Mouse (Mus musculus): Measurements from ENCODE around the gene Ccdc96. TPM values are rescaled to one million over a fixed set of nuclear protein-coding genes. Genes with fewer than 3 reads are reported as not detected.

Ccdc96 gene
- polyA plus RNA-seq, 1 experiment from 2014 or later: 4.7 TPM

- no peaks in the 10 kb centered on the region for H3K9me3 ChIP-seq (replicated peaks)
- H3K27ac ChIP-seq: no peak overlapping the region
- H3K4me3 ChIP-seq: no peak overlapping the region
- ATAC-seq (ENCODE audit: low FRiP score): no peak
- peaks cover 17% of the 10 kb centered on the region for H3K36me3 ChIP-seq
- H3K9ac ChIP-seq: no peak overlapping the region
- no peaks in the 10 kb centered on the region for H3K27me3 ChIP-seq
- H3K4me1 ChIP-seq: peaks cover 39% of the 10 kb centered on the region
- no peak overlapping the region for H3K4me2 ChIP-seq (replicated peaks)
- 89% methylated on average over 6 of the region's 6 CpGs for WGBS
Measured at GRCm38 (mm10) chr5:36478540-36479420, 5.6 kb upstream of the Ccdc96 start.

- H3K27me3 ChIP-seq: no peaks in the 10 kb centered on the region
- H3K27ac ChIP-seq: no peak overlapping the region
- WGBS: 81% methylated on average over 2 of the region's 2 CpGs
- peaks cover 40% of the 10 kb centered on the region for H3K4me1 ChIP-seq
- no peak for ATAC-seq (ENCODE audit: low FRiP score)
- H3K4me2 ChIP-seq (replicated peaks): no peak overlapping the region
- no peak overlapping the region for H3K9ac ChIP-seq
- no peak overlapping the region for H3K4me3 ChIP-seq
- H3K36me3 ChIP-seq: peaks cover 14% of the 10 kb centered on the region
- no peaks in the 10 kb centered on the region for H3K9me3 ChIP-seq (replicated peaks)
Measured at GRCm38 (mm10) chr5:36479735-36480134, 4.7 kb upstream of the Ccdc96 start.

GRCm38 (mm10) chr5:36480398-36480797, 4.0 kb upstream of the Ccdc96 start:
- Histone ChIP-seq H3K4me2 (replicated peaks) (no peak overlapping the region), H3K4me1 (peaks cover 47% of the 10 kb centered on the region), H3K27me3 (0 out of 2 replicates have a peak, but pooled peaks cover 2% of the 10 kb centered on the region), H3K4me3 (no peak overlapping the region), H3K9ac (no peak overlapping the region), H3K27ac (no peak overlapping the region), H3K9me3 (replicated peaks) (no peaks in the 10 kb centered on the region), H3K36me3 (peaks cover 10% of the 10 kb centered on the region)
- no peak for ATAC-seq (ENCODE audit: low FRiP score)
- 93% methylated on average over 4 of the region's 4 CpGs for WGBS

- Histone ChIP-seq H3K9ac (no peak overlapping the region), H3K4me1 (peaks cover 50% of the 10 kb centered on the region), H3K4me2 (replicated peaks) (no peak overlapping the region), H3K4me3 (no peak overlapping the region), H3K27ac (no peak overlapping the region), H3K27me3 (peaks cover 8% of the 10 kb centered on the region), H3K9me3 (replicated peaks) (no peaks in the 10 kb centered on the region), H3K36me3 (peaks cover 5% of the 10 kb centered on the region; the same call in 1 of the 2 replicates)
- no peak for ATAC-seq (ENCODE audit: low FRiP score)
- 79% methylated on average over 1 of the region's 1 CpGs for WGBS
Measured at GRCm38 (mm10) chr5:36481114-36481513, 3.3 kb upstream of the Ccdc96 start.

- ATAC-seq (ENCODE audit: low FRiP score): peak; percentile 35
- peaks cover 50% of the 10 kb centered on the region for H3K4me1 ChIP-seq
- peak overlapping the region; percentile 94 for H3K9ac ChIP-seq
Measured at GRCm38 (mm10) chr5:36483203-36484101, 936 bp upstream of the Ccdc96 start.

GRCm38 (mm10) chr5:36485306-36485705, 918 bp downstream of the Ccdc96 start:
- Histone ChIP-seq H3K27ac (no peak overlapping the region), H3K9me3 (replicated peaks) (no peaks in the 10 kb centered on the region), H3K9ac (0 out of 2 replicates have a peak overlapping the region, but pooled peaks have one; percentile 59), H3K36me3 (no peaks in the 10 kb centered on the region), H3K4me2 (replicated peaks) (peak overlapping the region; percentile 84), H3K27me3 (peaks cover 9% of the 10 kb centered on the region), H3K4me1 (peaks cover 37% of the 10 kb centered on the region), H3K4me3 (peak overlapping the region; percentile 80)
- 44% methylated on average over 19 of the region's 19 CpGs for WGBS
- ATAC-seq (ENCODE audit: low FRiP score): no peak

More at GRCm38 (mm10) chr5:36483203-36484101, 936 bp upstream of the Ccdc96 start:
- H3K27me3 ChIP-seq: peaks cover 9% of the 10 kb centered on the region
- no peaks in the 10 kb centered on the region for H3K36me3 ChIP-seq
- H3K27ac ChIP-seq: peak overlapping the region; percentile 82
- no peaks in the 10 kb centered on the region for H3K9me3 ChIP-seq (replicated peaks)
- 1% methylated on average over 58 of the region's 58 CpGs for WGBS
- H3K4me2 ChIP-seq (replicated peaks): peak overlapping the region; percentile 79
- peak overlapping the region; percentile 80 for H3K4me3 ChIP-seq

- H3K36me3 ChIP-seq: peaks cover 33% of the 10 kb centered on the region
- peaks cover 9% of the 10 kb centered on the region for H3K27me3 ChIP-seq
- no peak overlapping the region for H3K4me2 ChIP-seq (replicated peaks)
- peaks cover 11% of the 10 kb centered on the region for H3K4me1 ChIP-seq
- ATAC-seq (ENCODE audit: low FRiP score): no peak
- no peak overlapping the region for H3K4me3 ChIP-seq
- H3K27ac ChIP-seq: no peak overlapping the region
- WGBS: 55% methylated on average over 2 of the region's 2 CpGs
- no peak overlapping the region for H3K9ac ChIP-seq
- H3K9me3 ChIP-seq (replicated peaks): no peaks in the 10 kb centered on the region
Measured at GRCm38 (mm10) chr5:36489225-36489624, 4.8 kb downstream of the Ccdc96 start.

GRCm38 (mm10) chr5:36493919-36494318, 9.5 kb downstream of the Ccdc96 start:
- Histone ChIP-seq H3K27ac (no peak overlapping the region), H3K36me3 (peaks cover 65% of the 10 kb centered on the region), H3K4me1 (no peaks in the 10 kb centered on the region), H3K9me3 (replicated peaks) (no peaks in the 10 kb centered on the region), H3K9ac (no peak overlapping the region), H3K27me3 (no peaks in the 10 kb centered on the region), H3K4me2 (replicated peaks) (no peak overlapping the region), H3K4me3 (no peak overlapping the region)
- WGBS: 90% methylated on average over 6 of the region's 6 CpGs
- no peak for ATAC-seq (ENCODE audit: low FRiP score)

GRCm38 (mm10) chr5:36494709-36495108, 10.3 kb downstream of the Ccdc96 start:
- H3K27ac ChIP-seq: no peak overlapping the region
- no peaks in the 10 kb centered on the region for H3K9me3 ChIP-seq (replicated peaks)
- no peaks in the 10 kb centered on the region for H3K4me1 ChIP-seq
- peaks cover 69% of the 10 kb centered on the region for H3K36me3 ChIP-seq
- ATAC-seq (ENCODE audit: low FRiP score): no peak
- no peaks in the 10 kb centered on the region for H3K27me3 ChIP-seq
- H3K4me2 ChIP-seq (replicated peaks): no peak overlapping the region
- WGBS: 91% methylated on average over 9 of the region's 9 CpGs
- no peak overlapping the region for H3K4me3 ChIP-seq
- no peak overlapping the region for H3K9ac ChIP-seq

- no peaks in the 10 kb centered on the region for H3K4me1 ChIP-seq
- H3K27ac ChIP-seq: no peak overlapping the region
- 90% methylated on average over 7 of the region's 7 CpGs for WGBS
- H3K4me3 ChIP-seq: no peak overlapping the region
- no peaks in the 10 kb centered on the region for H3K27me3 ChIP-seq
- H3K9me3 ChIP-seq (replicated peaks): no peaks in the 10 kb centered on the region
- H3K36me3 ChIP-seq: peaks cover 89% of the 10 kb centered on the region
- H3K9ac ChIP-seq: no peak overlapping the region
- ATAC-seq (ENCODE audit: low FRiP score): no peak
- H3K4me2 ChIP-seq (replicated peaks): no peak overlapping the region
Measured at GRCm38 (mm10) chr5:36505235-36505634, 20.8 kb downstream of the Ccdc96 start.

GRCm38 (mm10) chr5:36505643-36506042, 21.3 kb downstream of the Ccdc96 start:
- Histone ChIP-seq H3K27me3 (no peaks in the 10 kb centered on the region), H3K4me2 (replicated peaks) (no peak overlapping the region), H3K9me3 (replicated peaks) (no peaks in the 10 kb centered on the region), H3K27ac (no peak overlapping the region), H3K9ac (no peak overlapping the region), H3K36me3 (peaks cover 89% of the 10 kb centered on the region), H3K4me3 (no peak overlapping the region), H3K4me1 (no peaks in the 10 kb centered on the region)
- ATAC-seq (ENCODE audit: low FRiP score): no peak
- 78% methylated on average over 5 of the region's 5 CpGs for whole genome bisulfite sequencing

- H3K9ac ChIP-seq: no peak overlapping the region
- peaks cover 90% of the 10 kb centered on the region for H3K36me3 ChIP-seq
- no peak overlapping the region for H3K27ac ChIP-seq
- no peaks in the 10 kb centered on the region for H3K9me3 ChIP-seq (replicated peaks)
- no peak overlapping the region for H3K4me3 ChIP-seq
- ATAC-seq (ENCODE audit: low FRiP score): no peak
- H3K27me3 ChIP-seq: no peaks in the 10 kb centered on the region
- H3K4me2 ChIP-seq (replicated peaks): no peak overlapping the region
- no peaks in the 10 kb centered on the region for H3K4me1 ChIP-seq
- WGBS: 94% methylated on average over 10 of the region's 10 CpGs
Measured at GRCm38 (mm10) chr5:36508351-36508750, 24.0 kb downstream of the Ccdc96 start.

All from hindbrain, embryonic 12.5 days (tissue).